Mouse (Mus musculus): ENCODE results near the gene Lrrc42. TPM values are rescaled to one million over a fixed set of nuclear protein-coding genes. Genes with fewer than 3 reads are reported as not detected.

Gene Lrrc42
- polyA plus RNA-seq, 1 experiment from 2014 or later = 54.4 TPM

GRCm38 (mm10) chr4:107246040-107246439 lies 7.3 kb downstream of the Lrrc42 start:
- peaks cover 12% of the 10 kb centered on the region; the same call in 1 of the 2 replicates for H3K4me1 ChIP-seq
- no peak overlapping the region for H3K9ac ChIP-seq
- H3K27me3 ChIP-seq (replicated peaks) = no peaks in the 10 kb centered on the region
- WGBS = 46% methylated on average over 1 of the region's 1 CpGs
- H3K27ac ChIP-seq = peak overlapping the region; percentile 73; the same call in 1 of the 2 replicates
- no peaks in the 10 kb centered on the region for H3K9me3 ChIP-seq
- H3K4me3 ChIP-seq (replicated peaks) = no peak overlapping the region
- H3K4me2 ChIP-seq = no peak overlapping the region
- ATAC-seq (ENCODE audit: insufficient read depth, low FRiP score, low read depth) = no peak
- H3K36me3 ChIP-seq = peaks cover 5% of the 10 kb centered on the region; the same call in 1 of the 2 replicates

GRCm38 (mm10) chr4:107245368-107245767 lies 8.0 kb downstream of the Lrrc42 start:
- WGBS = 42% methylated on average over 2 of the region's 2 CpGs
- Histone ChIP-seq H3K36me3 (peaks cover 10% of the 10 kb centered on the region), H3K27me3 (replicated peaks) (no peaks in the 10 kb centered on the region)

GRCm38 (mm10) chr4:107243365-107244333 lies 9.7 kb downstream of the Lrrc42 start:
- Histone ChIP-seq H3K4me3 (replicated peaks) (no peak overlapping the region), H3K4me2 (no peak overlapping the region), H3K4me1 (0 out of 2 replicates have a peak, but pooled peaks cover 9% of the 10 kb centered on the region), H3K9ac (no peak overlapping the region), H3K9me3 (no peaks in the 10 kb centered on the region), H3K36me3 (peaks cover 20% of the 10 kb centered on the region), H3K27ac (no peak overlapping the region), H3K27me3 (replicated peaks) (no peaks in the 10 kb centered on the region)
- WGBS = 74% methylated on average over 6 of the region's 6 CpGs
- no peak for ATAC-seq (ENCODE audit: insufficient read depth, low FRiP score, low read depth)

More at GRCm38 (mm10) chr4:107245368-107245767, 8.0 kb downstream of the Lrrc42 start:
- no peak for ATAC-seq (ENCODE audit: insufficient read depth, low FRiP score, low read depth)
- no peak overlapping the region for H3K4me2 ChIP-seq
- peaks cover 12% of the 10 kb centered on the region; the same call in 1 of the 2 replicates for H3K4me1 ChIP-seq
- no peaks in the 10 kb centered on the region for H3K9me3 ChIP-seq
- H3K27ac ChIP-seq = peak overlapping the region; percentile 73; the same call in 1 of the 2 replicates
- no peak overlapping the region for H3K4me3 ChIP-seq (replicated peaks)
- no peak overlapping the region for H3K9ac ChIP-seq

- H3K27ac ChIP-seq = no peak overlapping the region
- ATAC-seq (ENCODE audit: insufficient read depth, low FRiP score, low read depth) = no peak
- no peak overlapping the region for H3K4me2 ChIP-seq
- H3K4me3 ChIP-seq (replicated peaks) = no peak overlapping the region
- H3K27me3 ChIP-seq (replicated peaks) = no peaks in the 10 kb centered on the region
- no peaks in the 10 kb centered on the region for H3K9me3 ChIP-seq
- 0 out of 2 replicates have a peak, but pooled peaks cover under 1% of the 10 kb centered on the region for H3K4me1 ChIP-seq
- 96% methylated on average over 6 of the region's 6 CpGs for WGBS
- peaks cover 23% of the 10 kb centered on the region for H3K36me3 ChIP-seq
- H3K9ac ChIP-seq = no peak overlapping the region
Measured at GRCm38 (mm10) chr4:107240196-107240595, 13.1 kb downstream of the Lrrc42 start.

- 85% methylated on average over 2 of the region's 2 CpGs for WGBS
- Histone ChIP-seq H3K4me1 (no peaks in the 10 kb centered on the region), H3K9ac (no peak overlapping the region), H3K36me3 (peaks cover 28% of the 10 kb centered on the region), H3K27me3 (replicated peaks) (no peaks in the 10 kb centered on the region), H3K27ac (no peak overlapping the region), H3K4me3 (replicated peaks) (no peak overlapping the region), H3K4me2 (no peak overlapping the region), H3K9me3 (no peaks in the 10 kb centered on the region)
- ATAC-seq (ENCODE audit: insufficient read depth, low FRiP score, low read depth) = no peak
Measured at GRCm38 (mm10) chr4:107238253-107238652, 15.1 kb downstream of the Lrrc42 start.

- no peak overlapping the region for H3K27ac ChIP-seq
- H3K4me3 ChIP-seq (replicated peaks) = no peak overlapping the region
- 0 out of 2 replicates have a peak, but pooled peaks cover 5% of the 10 kb centered on the region for H3K36me3 ChIP-seq
- no peak overlapping the region for H3K9ac ChIP-seq
- H3K9me3 ChIP-seq = no peaks in the 10 kb centered on the region
- H3K27me3 ChIP-seq (replicated peaks) = no peaks in the 10 kb centered on the region
- ATAC-seq (ENCODE audit: insufficient read depth, low FRiP score, low read depth) = no peak
- H3K4me2 ChIP-seq = no peak overlapping the region
- 48% methylated on average over 3 of the region's 3 CpGs for WGBS
- H3K4me1 ChIP-seq = no peaks in the 10 kb centered on the region
Measured at GRCm38 (mm10) chr4:107232219-107232618, 21.1 kb downstream of the Lrrc42 start.

- ATAC-seq (ENCODE audit: insufficient read depth, low FRiP score, low read depth) = no peak
- Histone ChIP-seq H3K4me1 (peaks cover 4% of the 10 kb centered on the region; the same call in 1 of the 2 replicates), H3K4me3 (replicated peaks) (no peak overlapping the region), H3K27me3 (replicated peaks) (no peaks in the 10 kb centered on the region), H3K9me3 (no peaks in the 10 kb centered on the region), H3K36me3 (no peaks in the 10 kb centered on the region), H3K27ac (no peak overlapping the region), H3K4me2 (no peak overlapping the region), H3K9ac (no peak overlapping the region)
- WGBS = 79% methylated on average over 2 of the region's 2 CpGs
Measured at GRCm38 (mm10) chr4:107226313-107226712, 27.0 kb downstream of the Lrrc42 start.

GRCm38 (mm10) chr4:107223225-107224204 lies 29.8 kb downstream of the Lrrc42 start:
- peak; percentile 80; the same call in 1 of the 2 replicates for ATAC-seq (ENCODE audit: insufficient read depth, low FRiP score, low read depth)
- 75% methylated on average over 9 of the region's 11 CpGs for WGBS
- no peaks in the 10 kb centered on the region for H3K9me3 ChIP-seq
- no peak overlapping the region for H3K9ac ChIP-seq
- no peaks in the 10 kb centered on the region for H3K27me3 ChIP-seq (replicated peaks)
- H3K27ac ChIP-seq = no peak overlapping the region
- H3K4me3 ChIP-seq (replicated peaks) = no peak overlapping the region
- H3K36me3 ChIP-seq = no peaks in the 10 kb centered on the region
- peaks cover 4% of the 10 kb centered on the region; the same call in 1 of the 2 replicates for H3K4me1 ChIP-seq
- H3K4me2 ChIP-seq = no peak overlapping the region

- no peak overlapping the region for H3K4me2 ChIP-seq
- no peak overlapping the region for H3K9ac ChIP-seq
- no peak overlapping the region for H3K27ac ChIP-seq
- no peaks in the 10 kb centered on the region for H3K27me3 ChIP-seq (replicated peaks)
- WGBS = 85% methylated on average over 5 of the region's 5 CpGs
- no peaks in the 10 kb centered on the region for H3K9me3 ChIP-seq
- ATAC-seq (ENCODE audit: insufficient read depth, low FRiP score, low read depth) = no peak
- H3K36me3 ChIP-seq = no peaks in the 10 kb centered on the region
- H3K4me1 ChIP-seq = peaks cover 4% of the 10 kb centered on the region; the same call in 1 of the 2 replicates
- H3K4me3 ChIP-seq (replicated peaks) = no peak overlapping the region
Measured at GRCm38 (mm10) chr4:107221524-107221923, 31.8 kb downstream of the Lrrc42 start.

GRCm38 (mm10) chr4:107217574-107217973 lies 35.8 kb downstream of the Lrrc42 start:
- ATAC-seq (ENCODE audit: insufficient read depth, low FRiP score, low read depth) = peak; percentile 89
- Histone ChIP-seq H3K9ac (no peak overlapping the region), H3K4me2 (no peak overlapping the region), H3K4me1 (0 out of 2 replicates have a peak, but pooled peaks cover 3% of the 10 kb centered on the region), H3K27ac (no peak overlapping the region), H3K4me3 (replicated peaks) (no peak overlapping the region), H3K27me3 (replicated peaks) (no peaks in the 10 kb centered on the region), H3K9me3 (no peaks in the 10 kb centered on the region), H3K36me3 (no peaks in the 10 kb centered on the region)
- 80% methylated on average over 9 of the region's 9 CpGs for WGBS

- H3K9me3 ChIP-seq = no peaks in the 10 kb centered on the region
- no peak overlapping the region for H3K9ac ChIP-seq
- no peak overlapping the region for H3K27ac ChIP-seq
- no peak overlapping the region for H3K4me3 ChIP-seq (replicated peaks)
- H3K36me3 ChIP-seq = no peaks in the 10 kb centered on the region
- H3K27me3 ChIP-seq (replicated peaks) = no peaks in the 10 kb centered on the region
- no peak for ATAC-seq (ENCODE audit: insufficient read depth, low FRiP score, low read depth)
- 59% methylated on average over 12 of the region's 12 CpGs for WGBS
- no peak overlapping the region for H3K4me2 ChIP-seq
- H3K4me1 ChIP-seq = 0 out of 2 replicates have a peak, but pooled peaks cover 3% of the 10 kb centered on the region
Measured at GRCm38 (mm10) chr4:107213279-107214011, 39.9 kb downstream of the Lrrc42 start.

All from stomach, embryonic 15.5 days (tissue).